In genomic region chr7:117521369-117521768, GRCm38 (mm10) we compare ENCODE assay signal across 14 mouse cellular contexts.
DNase-seq lines count a peak whose midpoint lies in the region; ATAC-seq and TF ChIP-seq lines count a peak whose summit lies in the region.
"Had no signal": no experiment of that assay in that cellular context is flagged by ENCODE, and none has a peak within 500 bp of the region (broad histone marks: within the 10 kb centered on the region; RNA-seq: fewer than 3 reads in every experiment).

No protein-coding gene starts in this region.

- no peaks in the 10 kb centered on the region for H3K79me2 ChIP-seq in CH12.LX (replicated peaks; ENCODE audit: control insufficient read depth, extremely low read depth, insufficient read depth, poor library complexity, severe bottlenecking)

- no peaks in the 10 kb centered on the region for H3K27me3 ChIP-seq in limb, embryonic 15.5 days
- no peaks in the 10 kb centered on the region for H3K27me3 ChIP-seq in limb, embryonic 10.5 days (ENCODE audit: low read depth, poor library complexity, severe bottlenecking)
- H3K27me3 ChIP-seq in CH12.LX (replicated peaks), result no peaks in the 10 kb centered on the region
- H3K27me3 ChIP-seq: embryonic facial prominence, embryonic 13.5 days; limb, embryonic 13.5 days; midbrain, embryonic 12.5 days; neural tube, embryonic 12.5 days had no signal

- no peak for TF ChIP-seq EP300 in CH12.LX (IDR thresholded peaks at IDR 0.05; ENCODE audit: low read length)

- no peak for TF ChIP-seq POLR2A in CH12.LX (IDR thresholded peaks at IDR 0.05; ENCODE audit: low read depth, low read length)

- no peak for ATAC-seq in limb, embryonic 15.5 days (ENCODE audit: insufficient number of reproducible peaks, low FRiP score, low TSS enrichment, low read depth)
- peak; percentile 58 to 74; a peak in 3 of 4 replicates for ATAC-seq in hematopoietic stem cell, adult 5-6 weeks (replicated peaks in 1 of 2; ENCODE audit: insufficient read depth in 1 of 2, low FRiP score in 2 of 2, low TSS enrichment in 1 of 2, low read depth in 1 of 2, poor library complexity in 2 of 2, severe bottlenecking in 2 of 2)
- peak; percentile 68 for ATAC-seq in neutrophil, adult 5-6 weeks (ENCODE audit: extremely low read depth, insufficient number of reproducible peaks, low FRiP score, poor library complexity, severe bottlenecking)

- H3K27ac ChIP-seq in limb, embryonic 15.5 days, result 0 out of 2 replicates have a peak overlapping the region, but pooled peaks have one; percentile 13
- H3K27ac ChIP-seq in limb, embryonic 10.5 days, result no peak overlapping the region; the same call in 1 of the 2 replicates
- no peak overlapping the region for H3K27ac ChIP-seq in CH12.LX (ENCODE audit: insufficient read depth, low read depth)
- H3K27ac ChIP-seq: embryonic facial prominence, embryonic 13.5 days; limb, embryonic 13.5 days; midbrain, embryonic 12.5 days; neural tube, embryonic 12.5 days had no signal

- no peak for DNase-seq in limb, embryonic 10.5 days (ENCODE audit: low spot score)
- DNase-seq in CH12.LX (ENCODE audit: extremely low read depth), result no peak
- DNase-seq in frontal cortex, adult 2 months (ENCODE audit: extremely low spot score in 1 of 2, low spot score in 1 of 2), result no peak
- no peak for DNase-seq in lung, postnatal 10 days
- DNase-seq: adrenal gland, postnatal 10 days; kidney, adult 2 months; lung, embryonic 14.5 days had no signal

- in situ Hi-C loops in CH12.LX (cut with MboI; ENCODE audit: low pct_ligation_motif_present, low pct_unique_long_range_greater_than_20kb, low sequenced_read_pairs), result no loop called here

- dilution Hi-C loops in CH12.LX (cut with MboI; ENCODE audit: extremely low pct_ligation_motif_present, extremely low pct_unique_long_range_greater_than_20kb, low sequenced_read_pairs), result no loop called here

- H3K9me3 ChIP-seq in limb, embryonic 15.5 days, result no peaks in the 10 kb centered on the region
- H3K9me3 ChIP-seq in limb, embryonic 10.5 days (replicated peaks), result no peaks in the 10 kb centered on the region
- H3K9me3 ChIP-seq in CH12.LX (replicated peaks; ENCODE audit: low read length), result peaks cover 5% of the 10 kb centered on the region
- H3K9me3 ChIP-seq: embryonic facial prominence, embryonic 13.5 days; limb, embryonic 13.5 days; midbrain, embryonic 12.5 days; neural tube, embryonic 12.5 days had no signal

- H3K4me3 ChIP-seq in limb, embryonic 15.5 days, result no peak overlapping the region
- no peak overlapping the region for H3K4me3 ChIP-seq in limb, embryonic 10.5 days
- no peak overlapping the region for H3K4me3 ChIP-seq in CH12.LX (replicated peaks in 1 of 3; ENCODE audit: low read depth in 2 of 3, low read length in 2 of 3, poor library complexity in 1 of 3)
- H3K4me3 ChIP-seq: embryonic facial prominence, embryonic 13.5 days; limb, embryonic 13.5 days; midbrain, embryonic 12.5 days; neural tube, embryonic 12.5 days had no signal

- H3K4me1 ChIP-seq in limb, embryonic 15.5 days, result peaks cover 6% of the 10 kb centered on the region
- H3K4me1 ChIP-seq in limb, embryonic 10.5 days, result peaks cover 20% of the 10 kb centered on the region
- H3K4me1 ChIP-seq in CH12.LX (ENCODE audit: control insufficient read depth in 1 of 2, insufficient read depth in 2 of 2), result peaks cover 0 to 3% of the 10 kb centered on the region in 2 experiments; a peak in 1 of 4 replicates
- H3K4me1 ChIP-seq: neural tube, embryonic 12.5 days had no signal

- TF ChIP-seq CTCF in CH12.LX (conservative IDR thresholded peaks at IDR 0.05 in 1 of 2, IDR thresholded peaks at IDR 0.05 in 1 of 2; ENCODE audit: low read depth in 2 of 2, low read length in 2 of 2), result no peak

- no peak for TF ChIP-seq RAD21 in CH12.LX (IDR thresholded peaks at IDR 0.05; ENCODE audit: low read depth, low read length)

- H3K9ac ChIP-seq in limb, embryonic 15.5 days, result no peak overlapping the region
- no peak overlapping the region for H3K9ac ChIP-seq in CH12.LX (ENCODE audit: insufficient read depth, low read depth)
- H3K9ac ChIP-seq: embryonic facial prominence, embryonic 13.5 days; limb, embryonic 13.5 days; lung, embryonic 14.5 days; midbrain, embryonic 12.5 days; neural tube, embryonic 12.5 days had no signal

- no peaks in the 10 kb centered on the region for H3K36me3 ChIP-seq in limb, embryonic 15.5 days
- no peaks in the 10 kb centered on the region for H3K36me3 ChIP-seq in limb, embryonic 10.5 days
- H3K36me3 ChIP-seq in CH12.LX (replicated peaks in 1 of 2; ENCODE audit: control insufficient read depth in 1 of 2, insufficient read depth in 1 of 2, low read length in 1 of 2), result no peaks in the 10 kb centered on the region
- H3K36me3 ChIP-seq: embryonic facial prominence, embryonic 13.5 days; limb, embryonic 13.5 days; midbrain, embryonic 12.5 days; neural tube, embryonic 12.5 days had no signal

- H3K4me2 ChIP-seq in limb, embryonic 15.5 days, result no peak overlapping the region
- no peak overlapping the region for H3K4me2 ChIP-seq in CH12.LX (ENCODE audit: insufficient read depth, low read depth, poor library complexity, severe bottlenecking)
- H3K4me2 ChIP-seq: embryonic facial prominence, embryonic 13.5 days; limb, embryonic 13.5 days; lung, embryonic 14.5 days; midbrain, embryonic 12.5 days; neural tube, embryonic 12.5 days had no signal

TF ChIP-seq in CH12.LX, 34 proteins besides CTCF, POLR2A, EP300 and RAD21:
- peak; percentile 22; the same call in 1 of the 2 replicates for TF ChIP-seq HCFC1 (IDR thresholded peaks at IDR 0.05; ENCODE audit: low read depth, low read length)
- TF ChIP-seq MAX (IDR thresholded peaks at IDR 0.05; ENCODE audit: low read length), result no peak
- peak; percentile 55; the same call in 1 of the 2 replicates for TF ChIP-seq ELF1 (IDR thresholded peaks at IDR 0.05; ENCODE audit: low read depth, low read length)
